Mouse (Mus musculus): ENCODE measurements around the gene C2cd5.

C2cd5 gene

GRCm38 (mm10) chr6:143115505-143115904, 15.6 kb upstream of the C2cd5 start:
- DNase-seq (ENCODE audit: low spot score), result no peak

GRCm38 (mm10) chr6:143115011-143115445, 15.1 kb upstream of the C2cd5 start:
- DNase-seq (ENCODE audit: low spot score), result no peak

- DNase-seq (ENCODE audit: low spot score), result peak; percentile 16
These were observed 14.6 kb upstream of the C2cd5 start for GRCm38 (mm10) chr6:143114556-143114955.

- no peak for DNase-seq (ENCODE audit: low spot score)
These were observed 10.4 kb upstream of the C2cd5 start for GRCm38 (mm10) chr6:143110371-143110770.

- DNase-seq (ENCODE audit: low spot score), result no peak
These were observed 9.8 kb upstream of the C2cd5 start for GRCm38 (mm10) chr6:143109622-143110218.

GRCm38 (mm10) chr6:143108031-143108430, 8.1 kb upstream of the C2cd5 start:
- no peak for DNase-seq (ENCODE audit: low spot score)

- no peak for DNase-seq (ENCODE audit: low spot score)
These were observed 7.7 kb upstream of the C2cd5 start for GRCm38 (mm10) chr6:143107611-143108010.

- DNase-seq (ENCODE audit: low spot score), result no peak
These were observed 5.8 kb upstream of the C2cd5 start for GRCm38 (mm10) chr6:143105766-143106165.

GRCm38 (mm10) chr6:143103981-143104680, 4.2 kb upstream of the C2cd5 start:
- no peak for DNase-seq (ENCODE audit: low spot score)

GRCm38 (mm10) chr6:143100478-143101115, 656 bp upstream of the C2cd5 start:
- no peak for DNase-seq (ENCODE audit: low spot score)

GRCm38 (mm10) chr6:143099281-143099680, 660 bp downstream of the C2cd5 start:
- DNase-seq (ENCODE audit: low spot score), result no peak

GRCm38 (mm10) chr6:143095126-143095525, 4.8 kb downstream of the C2cd5 start:
- no peak for DNase-seq (ENCODE audit: low spot score)

- DNase-seq (ENCODE audit: low spot score), result no peak
These were observed 7.1 kb downstream of the C2cd5 start for GRCm38 (mm10) chr6:143092856-143093255.

GRCm38 (mm10) chr6:143091076-143091475, 8.9 kb downstream of the C2cd5 start:
- no peak for DNase-seq (ENCODE audit: low spot score)

- DNase-seq (ENCODE audit: low spot score), result no peak
These were observed 12.6 kb downstream of the C2cd5 start for GRCm38 (mm10) chr6:143087332-143087731.

- no peak for DNase-seq (ENCODE audit: low spot score)
These were observed 14.0 kb downstream of the C2cd5 start for GRCm38 (mm10) chr6:143085898-143086297.

- DNase-seq (ENCODE audit: low spot score), result no peak
These were observed 15.5 kb downstream of the C2cd5 start for GRCm38 (mm10) chr6:143084314-143085025.

- DNase-seq (ENCODE audit: low spot score), result no peak
These were observed 18.3 kb downstream of the C2cd5 start for GRCm38 (mm10) chr6:143081479-143082106.

- DNase-seq (ENCODE audit: low spot score), result no peak
These were observed 19.2 kb downstream of the C2cd5 start for GRCm38 (mm10) chr6:143080774-143081173.

GRCm38 (mm10) chr6:143079126-143079525, 20.8 kb downstream of the C2cd5 start:
- no peak for DNase-seq (ENCODE audit: low spot score)

- no peak for DNase-seq (ENCODE audit: low spot score)
These were observed 23.5 kb downstream of the C2cd5 start for GRCm38 (mm10) chr6:143076461-143076860.

GRCm38 (mm10) chr6:143073914-143074313, 26.0 kb downstream of the C2cd5 start:
- DNase-seq (ENCODE audit: low spot score), result no peak
